Mouse (Mus musculus) hindbrain, postnatal 0 days (tissue): ENCODE data around the gene Grin2a. TPM values are rescaled to one million over a fixed set of nuclear protein-coding genes. Genes with fewer than 3 reads are reported as not detected.

ENCODE experiments used
- ATAC-seq: fragments of 200-750 bp; cut with Nextera tagmentation; 2 replicates; pipeline ENCODE4 v1.8.0; 2017; ENCODE audit warnings: mild to moderate bottlenecking, moderate TSS enrichment, moderate library complexity
- DNase-seq: peaks from one replicate; pipeline ENCODE4 v3.0.0-alpha.2; 2015; ENCODE audit warnings: low spot score
- H3K27ac ChIP-seq: fragments of 300-500 bp; sonication (generic); 2 replicates; pipeline ENCODE4 v1.5.1; 2014; ENCODE audit warnings: mild to moderate bottlenecking
- H3K27me3 ChIP-seq: fragments of 300-500 bp; sonication (generic); 2 replicates; pipeline ENCODE4 v1.6.1; 2014; ENCODE audit warnings: low read length, mixed read lengths; ENCODE audit not compliant: insufficient read depth
- H3K36me3 ChIP-seq: fragments of 300-500 bp; sonication (generic); 2 replicates; pipeline ENCODE4 v1.6.1; 2014; ENCODE audit warnings: low read length, mixed read lengths; ENCODE audit not compliant: insufficient read depth
- H3K4me1 ChIP-seq: fragments of 300-500 bp; sonication (generic); 2 replicates; pipeline ENCODE4 v1.6.1; 2014; ENCODE audit warnings: antibody characterized with exemption, low read length, mixed read lengths; ENCODE audit not compliant: insufficient read depth
- H3K4me2 ChIP-seq: fragments of 300-500 bp; sonication (generic); 2 replicates; pipeline ENCODE4 v1.6.1; 2014; ENCODE audit warnings: low read depth, mild to moderate bottlenecking, low read length, moderate library complexity, mixed read lengths
- H3K4me3 ChIP-seq: fragments of 300-500 bp; sonication (generic); 2 replicates; pipeline ENCODE4 v1.5.1; 2014; ENCODE audit warnings: low read length
- H3K9ac ChIP-seq: fragments of 300-500 bp; sonication (generic); replicated peaks from 2 replicates; pipeline ENCODE4 v1.6.1; 2014; ENCODE audit warnings: mild to moderate bottlenecking, low read length, moderate library complexity, mixed read lengths
- H3K9me3 ChIP-seq: fragments of 300-500 bp; sonication (generic); 2 replicates; pipeline ENCODE4 v1.6.1; 2016; ENCODE audit warnings: low read length, mixed read lengths
- CTCF ChIP-seq: IDR thresholded peaks from 2 replicates; pipeline ENCODE4 v1.5.1; 2016; ENCODE audit warnings: antibody characterized with exemption, control low read depth, low read depth
- WGBS: fragments of 180-500 bp; shearing (Covaris S2); extraction: QIAGEN DNeasy Blood & Tissue Kit; methylation state at CpG from one replicate; pipeline ENCODE4 v1.1.7; 2014; 5-methylcytosine and 5-hydroxymethylcytosine counted together
- polyA plus RNA-seq: library from polyadenylated mRNA; unstranded; fragments of >200 nt; fragmentation: Nextera tagmentation; extraction: Ambion mirVana; gene quantifications from 2 replicates; pipeline ENCODE4 v1.2.1, GENCODE M21; 2015
- total RNA-seq: library from RNA; depleted of rRNA; stranded (reverse); fragments of >200 nt; gene quantifications from 2 replicates; pipeline ENCODE4 v1.2.3, GENCODE M21; 2014

Grin2a gene
- total and polyA plus RNA-seq, 2 experiments from 2014 or later = 6.8 to 21.5 TPM

DNA sequence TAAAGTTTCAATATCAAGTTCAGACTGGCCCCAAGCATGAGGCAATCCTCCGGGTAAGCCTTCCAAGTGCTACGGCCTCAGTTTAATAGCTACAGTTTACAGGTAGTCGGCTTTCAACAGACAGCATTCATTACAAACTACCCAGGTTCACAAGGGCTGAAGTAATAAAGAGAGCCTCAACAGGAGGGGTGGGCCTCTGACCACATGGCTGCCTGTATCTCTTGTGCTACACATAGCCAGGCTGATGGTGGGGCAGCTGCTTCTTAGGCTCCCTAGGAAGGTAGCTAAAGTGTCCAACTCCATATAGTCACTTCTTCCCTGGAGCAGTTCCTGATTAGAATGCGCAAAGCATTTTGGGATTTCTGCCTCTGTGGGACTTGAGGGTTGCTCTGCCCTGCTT lies 109.2 kb downstream of the Grin2a start:
- no peaks in the 10 kb centered on the region for H3K4me1 ChIP-seq
- no peaks in the 10 kb centered on the region for H3K27me3 ChIP-seq
- 80% methylated on average over 4 of the region's 4 CpGs for WGBS
- H3K9me3 ChIP-seq = no peaks in the 10 kb centered on the region
- TF ChIP-seq CTCF = no peak
- no peak overlapping the region for H3K4me2 ChIP-seq
- ATAC-seq (no peak), DNase-seq (no peak)
- H3K9ac ChIP-seq = no peak overlapping the region
- H3K36me3 ChIP-seq = no peaks in the 10 kb centered on the region
- no peak overlapping the region for H3K27ac ChIP-seq
- H3K4me3 ChIP-seq = no peak overlapping the region

DNA sequence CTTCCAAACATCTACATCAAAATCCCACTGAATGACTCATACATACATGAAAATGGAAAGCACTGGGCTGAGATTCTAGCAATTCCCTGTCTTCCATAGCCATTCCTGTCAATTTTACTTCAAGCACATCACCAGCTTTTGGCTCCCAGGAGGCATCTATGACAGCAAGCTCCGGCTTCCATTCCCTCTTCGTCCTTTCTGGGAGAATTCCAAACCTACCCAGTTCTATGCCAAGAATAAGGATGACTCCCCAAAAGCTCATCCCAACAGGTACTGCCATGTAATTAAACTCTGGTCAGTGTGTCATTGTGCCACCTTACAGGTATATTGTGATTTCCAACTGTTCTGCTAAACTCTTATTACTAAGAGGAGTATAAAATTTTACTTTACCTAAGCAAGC lies 111.2 kb downstream of the Grin2a start:
- H3K9ac ChIP-seq = no peak overlapping the region
- no peak for TF ChIP-seq CTCF
- no peak for DNase-seq
- no peaks in the 10 kb centered on the region for H3K36me3 ChIP-seq
- H3K9me3 ChIP-seq = no peaks in the 10 kb centered on the region; the same call in 1 of the 2 replicates
- H3K27ac ChIP-seq = no peak overlapping the region
- no peak for ATAC-seq
- whole genome bisulfite sequencing = 84% methylated on average over 2 of the region's 2 CpGs
- no peak overlapping the region for H3K4me3 ChIP-seq
- H3K4me2 ChIP-seq = no peak overlapping the region
- H3K27me3 ChIP-seq = no peaks in the 10 kb centered on the region
- H3K4me1 ChIP-seq = no peaks in the 10 kb centered on the region

DNA sequence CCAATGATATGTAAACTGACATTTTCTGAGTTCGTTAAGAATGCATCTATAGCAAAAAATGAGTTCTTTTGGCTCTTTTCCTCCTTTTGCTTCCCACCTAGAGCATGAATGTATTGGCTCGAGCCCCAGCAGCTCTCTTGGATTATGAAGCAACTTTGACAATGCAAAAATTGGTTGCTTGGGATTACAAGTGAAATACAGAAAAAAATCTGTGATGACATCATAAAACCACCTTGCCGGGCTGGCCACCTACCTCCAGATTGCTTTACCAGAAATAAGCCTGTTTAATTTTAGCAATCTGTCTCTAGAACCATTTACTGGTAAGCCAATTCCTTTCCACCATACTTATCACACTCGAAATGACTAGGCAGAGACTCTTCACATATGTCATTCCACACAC lies 112.9 kb downstream of the Grin2a start:
- Histone ChIP-seq H3K4me1 (no peaks in the 10 kb centered on the region), H3K9ac (no peak overlapping the region), H3K4me2 (no peak overlapping the region), H3K9me3 (no peaks in the 10 kb centered on the region; the same call in 1 of the 2 replicates), H3K27ac (no peak overlapping the region), H3K4me3 (no peak overlapping the region), H3K36me3 (no peaks in the 10 kb centered on the region), H3K27me3 (no peaks in the 10 kb centered on the region)
- ATAC-seq = no peak
- WGBS = 83% methylated on average over 4 of the region's 4 CpGs
- TF ChIP-seq CTCF = no peak
- no peak for DNase-seq

DNA sequence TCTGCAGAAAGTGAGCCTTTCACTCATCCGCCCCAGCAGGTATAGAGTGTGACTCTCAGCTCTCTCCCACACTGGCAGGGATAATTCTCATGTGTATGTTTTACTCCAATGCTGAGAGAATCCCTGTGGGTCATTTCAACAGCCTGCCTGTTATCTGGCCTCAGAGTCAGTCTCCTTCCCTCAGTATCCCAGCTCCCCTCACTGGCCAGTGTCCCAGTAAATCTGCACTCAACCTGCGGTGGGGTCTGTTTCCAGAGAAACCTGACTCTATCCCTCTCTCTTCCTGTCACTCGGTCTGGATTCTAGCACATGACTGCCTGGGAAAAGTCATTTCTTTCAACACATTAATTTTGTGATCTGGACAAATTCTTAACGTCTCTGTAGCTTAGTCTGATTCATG lies 122.4 kb downstream of the Grin2a start:
- Histone ChIP-seq H3K4me2 (no peak overlapping the region), H3K9me3 (no peaks in the 10 kb centered on the region), H3K27me3 (no peaks in the 10 kb centered on the region), H3K9ac (no peak overlapping the region), H3K4me3 (no peak overlapping the region), H3K27ac (no peak overlapping the region), H3K36me3 (no peaks in the 10 kb centered on the region), H3K4me1 (no peaks in the 10 kb centered on the region)
- no peak for TF ChIP-seq CTCF
- DNase-seq (no peak), ATAC-seq (no peak)
- 69% methylated on average over 4 of the region's 4 CpGs for WGBS

DNA sequence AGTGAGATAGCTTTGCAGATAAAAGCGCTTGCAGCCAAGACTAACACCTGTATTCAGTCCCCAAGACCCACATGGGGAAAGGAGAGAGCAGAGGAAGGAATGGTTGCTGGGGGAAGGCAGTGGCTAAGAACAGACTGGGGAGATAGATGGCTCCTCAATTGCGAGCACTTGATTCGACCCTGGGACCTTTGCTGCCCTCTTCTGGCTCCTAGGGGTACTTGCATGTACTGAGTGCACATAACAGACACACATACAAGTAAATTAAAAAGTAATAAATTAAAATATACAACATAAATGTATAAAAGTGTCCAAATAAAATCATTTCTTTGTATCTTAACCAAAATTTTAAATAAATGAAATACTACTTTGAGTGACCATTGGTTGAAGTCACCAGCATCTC lies 129.7 kb downstream of the Grin2a start:
- TF ChIP-seq CTCF = peak; percentile 41
- Histone ChIP-seq H3K4me3 (no peak overlapping the region), H3K4me2 (no peak overlapping the region), H3K9ac (no peak overlapping the region), H3K4me1 (no peaks in the 10 kb centered on the region), H3K36me3 (no peaks in the 10 kb centered on the region), H3K9me3 (no peaks in the 10 kb centered on the region), H3K27ac (no peak overlapping the region), H3K27me3 (no peaks in the 10 kb centered on the region)
- 76% methylated on average over 3 of the region's 3 CpGs for WGBS
- DNase-seq (no peak), ATAC-seq (no peak)

DNA sequence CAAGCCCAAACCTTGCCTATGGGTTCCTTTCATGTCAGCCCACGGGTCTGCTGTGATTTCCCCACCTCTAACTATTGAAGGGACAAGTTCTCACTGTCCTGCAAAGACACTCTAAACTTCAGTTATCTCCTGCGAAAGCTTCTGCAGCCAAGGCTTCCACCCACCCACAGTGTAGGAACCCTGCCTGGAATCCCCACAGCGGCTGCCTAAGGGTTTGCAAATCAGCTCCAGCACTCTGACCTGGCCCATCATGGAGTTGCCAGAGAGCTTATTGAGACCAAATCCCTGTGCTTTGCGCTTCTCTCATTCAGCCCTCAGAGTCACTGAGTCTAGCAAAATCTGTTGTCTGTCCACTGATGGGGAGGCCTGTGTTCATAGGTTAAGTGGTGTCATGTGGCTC lies 130.3 kb downstream of the Grin2a start:
- DNase-seq (no peak), ATAC-seq (no peak)
- Histone ChIP-seq H3K4me3 (no peak overlapping the region), H3K4me1 (no peaks in the 10 kb centered on the region), H3K27me3 (no peaks in the 10 kb centered on the region), H3K9me3 (no peaks in the 10 kb centered on the region), H3K9ac (no peak overlapping the region), H3K27ac (no peak overlapping the region), H3K36me3 (no peaks in the 10 kb centered on the region), H3K4me2 (no peak overlapping the region)
- 82% methylated on average over 4 of the region's 4 CpGs for WGBS
- no peak for TF ChIP-seq CTCF

DNA sequence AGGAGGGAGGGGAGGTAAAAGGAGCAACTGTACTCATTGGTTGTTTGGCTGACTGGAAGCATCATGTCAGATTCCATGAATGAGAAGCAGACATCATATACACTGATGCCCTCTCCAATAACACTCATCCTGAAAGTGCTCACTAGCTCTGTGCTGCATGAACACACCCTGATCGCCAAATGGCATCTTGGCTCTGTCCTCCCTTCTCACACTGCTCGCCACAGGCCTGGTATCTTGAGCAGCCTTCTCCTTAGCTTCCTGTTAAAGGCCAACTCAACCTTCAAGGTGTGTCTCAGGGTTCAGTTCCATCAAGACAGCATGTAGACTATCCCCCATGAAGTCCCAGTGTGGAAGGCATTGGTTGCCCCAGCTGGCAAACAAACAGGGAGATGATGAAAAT lies 137.6 kb downstream of the Grin2a start:
- Histone ChIP-seq H3K9me3 (no peaks in the 10 kb centered on the region), H3K4me3 (no peak overlapping the region), H3K27me3 (no peaks in the 10 kb centered on the region), H3K36me3 (no peaks in the 10 kb centered on the region), H3K4me2 (no peak overlapping the region), H3K4me1 (no peaks in the 10 kb centered on the region), H3K27ac (no peak overlapping the region), H3K9ac (no peak overlapping the region)
- WGBS = 84% methylated on average over 2 of the region's 2 CpGs
- no peak for DNase-seq
- no peak for TF ChIP-seq CTCF
- no peak for ATAC-seq
